Mouse (Mus musculus) embryonic facial prominence, embryonic 10.5 days (tissue): ENCODE results near the gene Rbms1. TPM values are rescaled to one million over a fixed set of nuclear protein-coding genes. Genes with fewer than 3 reads are reported as not detected.

ENCODE experiments used
- DNase-seq: peaks from one replicate; pipeline ENCODE4 v3.0.0-alpha.2; 2017; ENCODE audit warnings: low spot score
- H3K27ac ChIP-seq: fragments of 300-500 bp; sonication (generic); replicated peaks from 2 replicates; pipeline ENCODE4 v1.5.1; 2016; ENCODE audit warnings: mild to moderate bottlenecking
- H3K27me3 ChIP-seq: fragments of 300-500 bp; sonication (generic); replicated peaks from 2 replicates; pipeline ENCODE4 v1.6.1; 2016; ENCODE audit warnings: low read depth, mild to moderate bottlenecking; ENCODE audit not compliant: poor library complexity, severe bottlenecking
- H3K36me3 ChIP-seq: fragments of 300-500 bp; sonication (generic); replicated peaks from 2 replicates; pipeline ENCODE4 v1.6.1; 2016; ENCODE audit warnings: mild to moderate bottlenecking, moderate library complexity
- H3K4me1 ChIP-seq: fragments of 300-500 bp; sonication (generic); 2 replicates; pipeline ENCODE4 v1.6.1; 2016
- H3K4me3 ChIP-seq: fragments of 300-500 bp; sonication (generic); 2 replicates; pipeline ENCODE4 v1.5.1; 2016; ENCODE audit warnings: mild to moderate bottlenecking, moderate library complexity
- H3K9me3 ChIP-seq: fragments of 300-500 bp; sonication (generic); 2 replicates; pipeline ENCODE4 v1.6.1; 2016; ENCODE audit warnings: mild to moderate bottlenecking
- WGBS: fragments of 180-500 bp; shearing (Covaris S2); methylation state at CpG from one replicate; pipeline ENCODE4 v1.1.7; 2016; 5-methylcytosine and 5-hydroxymethylcytosine counted together
- polyA plus RNA-seq: library from polyadenylated mRNA; unstranded; fragments of >200 nt; fragmentation: Nextera tagmentation; extraction: Ambion mirVana; gene quantifications from 2 replicates; pipeline ENCODE4 v1.2.1, GENCODE M21; 2016

Rbms1 gene
- polyA plus RNA-seq, 1 experiment from 2014 or later, result 106 TPM

GRCm38 (mm10) chr2:60720205-60720604 lies 242.8 kb downstream of the Rbms1 start:
- no peaks in the 10 kb centered on the region for H3K9me3 ChIP-seq
- no peak overlapping the region for H3K4me3 ChIP-seq
- no peaks in the 10 kb centered on the region for H3K36me3 ChIP-seq
- 72% methylated on average over 8 of the region's 8 CpGs for WGBS
- no peak overlapping the region for H3K27ac ChIP-seq
- peaks cover 40% of the 10 kb centered on the region for H3K4me1 ChIP-seq
- no peak for DNase-seq
- peaks cover 9% of the 10 kb centered on the region for H3K27me3 ChIP-seq

GRCm38 (mm10) chr2:60717348-60717747 lies 245.6 kb downstream of the Rbms1 start:
- 76% methylated on average over 13 of the region's 13 CpGs for WGBS
- Histone ChIP-seq H3K27me3 (peaks cover 9% of the 10 kb centered on the region), H3K4me1 (peaks cover 60% of the 10 kb centered on the region), H3K36me3 (no peaks in the 10 kb centered on the region), H3K9me3 (no peaks in the 10 kb centered on the region), H3K4me3 (no peak overlapping the region), H3K27ac (0 out of 2 replicates have a peak overlapping the region, but pooled peaks have one; percentile 35)
- DNase-seq, result no peak

- no peaks in the 10 kb centered on the region for H3K9me3 ChIP-seq
- H3K27ac ChIP-seq, result no peak overlapping the region
- no peaks in the 10 kb centered on the region for H3K36me3 ChIP-seq
- H3K4me1 ChIP-seq, result peaks cover 67% of the 10 kb centered on the region
- peak; percentile 2 for DNase-seq
- peaks cover 9% of the 10 kb centered on the region for H3K27me3 ChIP-seq
- H3K4me3 ChIP-seq, result no peak overlapping the region
Observed at GRCm38 (mm10) chr2:60716549-60716948, 246.4 kb downstream of the Rbms1 start.

GRCm38 (mm10) chr2:60715771-60716170 lies 247.2 kb downstream of the Rbms1 start:
- Histone ChIP-seq H3K36me3 (no peaks in the 10 kb centered on the region), H3K27me3 (peaks cover 9% of the 10 kb centered on the region), H3K9me3 (no peaks in the 10 kb centered on the region), H3K27ac (peak overlapping the region; percentile 48; the same call in 1 of the 2 replicates), H3K4me1 (peaks cover 66% of the 10 kb centered on the region), H3K4me3 (no peak overlapping the region)
- peak; percentile 14 for DNase-seq
- WGBS, result 75% methylated on average over 13 of the region's 13 CpGs

GRCm38 (mm10) chr2:60714971-60715502 lies 248.0 kb downstream of the Rbms1 start:
- no peak for DNase-seq
- Histone ChIP-seq H3K9me3 (no peaks in the 10 kb centered on the region), H3K27me3 (peaks cover 9% of the 10 kb centered on the region), H3K36me3 (no peaks in the 10 kb centered on the region), H3K4me1 (peaks cover 60% of the 10 kb centered on the region), H3K27ac (peak overlapping the region; percentile 48; the same call in 1 of the 2 replicates), H3K4me3 (no peak overlapping the region)
- 56% methylated on average over 8 of the region's 8 CpGs for WGBS

- H3K9me3 ChIP-seq, result no peaks in the 10 kb centered on the region
- 42% methylated on average over 7 of the region's 7 CpGs for whole genome bisulfite sequencing
- H3K36me3 ChIP-seq, result no peaks in the 10 kb centered on the region
- peaks cover 60% of the 10 kb centered on the region for H3K4me1 ChIP-seq
- no peak overlapping the region for H3K4me3 ChIP-seq
- H3K27ac ChIP-seq, result peak overlapping the region; percentile 48; the same call in 1 of the 2 replicates
- peak; percentile 14 for DNase-seq
- H3K27me3 ChIP-seq, result peaks cover 9% of the 10 kb centered on the region
Observed at GRCm38 (mm10) chr2:60714475-60714874, 248.5 kb downstream of the Rbms1 start.

- Histone ChIP-seq H3K4me3 (no peak overlapping the region), H3K27me3 (peaks cover 9% of the 10 kb centered on the region), H3K36me3 (no peaks in the 10 kb centered on the region), H3K27ac (no peak overlapping the region; the same call in 1 of the 2 replicates), H3K9me3 (no peaks in the 10 kb centered on the region), H3K4me1 (peaks cover 61% of the 10 kb centered on the region)
- WGBS, result 34% methylated on average over 8 of the region's 8 CpGs
- DNase-seq, result peak; percentile 16
Observed at GRCm38 (mm10) chr2:60713857-60714256, 249.1 kb downstream of the Rbms1 start.

GRCm38 (mm10) chr2:60712891-60713290 lies 250.1 kb downstream of the Rbms1 start:
- DNase-seq, result peak; percentile 9
- Histone ChIP-seq H3K27me3 (peaks cover 7% of the 10 kb centered on the region), H3K9me3 (no peaks in the 10 kb centered on the region), H3K4me3 (no peak overlapping the region), H3K36me3 (no peaks in the 10 kb centered on the region), H3K27ac (no peak overlapping the region), H3K4me1 (peaks cover 66% of the 10 kb centered on the region)
- WGBS, result 83% methylated on average over 5 of the region's 5 CpGs

GRCm38 (mm10) chr2:60712483-60712882 lies 250.5 kb downstream of the Rbms1 start:
- Histone ChIP-seq H3K27ac (no peak overlapping the region), H3K27me3 (peaks cover 5% of the 10 kb centered on the region), H3K4me1 (peaks cover 63% of the 10 kb centered on the region), H3K4me3 (no peak overlapping the region), H3K36me3 (no peaks in the 10 kb centered on the region), H3K9me3 (no peaks in the 10 kb centered on the region)
- 42% methylated on average over 6 of the region's 6 CpGs for WGBS
- peak; percentile 7 for DNase-seq

- H3K9me3 ChIP-seq, result no peaks in the 10 kb centered on the region
- peak; percentile 6 for DNase-seq
- peaks cover 53% of the 10 kb centered on the region for H3K4me1 ChIP-seq
- WGBS, result 84% methylated on average over 7 of the region's 7 CpGs
- no peaks in the 10 kb centered on the region for H3K36me3 ChIP-seq
- H3K27ac ChIP-seq, result peak overlapping the region; percentile 30; the same call in 1 of the 2 replicates
- H3K27me3 ChIP-seq, result peaks cover 5% of the 10 kb centered on the region
- no peak overlapping the region for H3K4me3 ChIP-seq
Observed at GRCm38 (mm10) chr2:60711098-60711880, 251.7 kb downstream of the Rbms1 start.

- WGBS, result 88% methylated on average over 4 of the region's 4 CpGs
- Histone ChIP-seq H3K36me3 (no peaks in the 10 kb centered on the region), H3K4me3 (no peak overlapping the region)
Observed at GRCm38 (mm10) chr2:60710317-60710716, 252.7 kb downstream of the Rbms1 start.

GRCm38 (mm10) chr2:60708671-60709070 lies 254.3 kb downstream of the Rbms1 start:
- H3K9me3 ChIP-seq, result no peaks in the 10 kb centered on the region
- H3K27me3 ChIP-seq, result no peaks in the 10 kb centered on the region
- no peaks in the 10 kb centered on the region for H3K36me3 ChIP-seq
- H3K4me1 ChIP-seq, result peaks cover 29% of the 10 kb centered on the region
- no peak overlapping the region for H3K27ac ChIP-seq
- DNase-seq, result peak; percentile 7
- no peak overlapping the region for H3K4me3 ChIP-seq
- 25% methylated on average over 3 of the region's 3 CpGs for WGBS

More at GRCm38 (mm10) chr2:60710317-60710716, 252.7 kb downstream of the Rbms1 start:
- no peaks in the 10 kb centered on the region for H3K9me3 ChIP-seq
- peak; percentile 7 for DNase-seq
- H3K4me1 ChIP-seq, result peaks cover 43% of the 10 kb centered on the region
- no peak overlapping the region for H3K27ac ChIP-seq
- H3K27me3 ChIP-seq, result no peaks in the 10 kb centered on the region

GRCm38 (mm10) chr2:60706866-60707265 lies 256.1 kb downstream of the Rbms1 start:
- Histone ChIP-seq H3K9me3 (no peaks in the 10 kb centered on the region), H3K27me3 (no peaks in the 10 kb centered on the region), H3K27ac (no peak overlapping the region), H3K36me3 (no peaks in the 10 kb centered on the region), H3K4me1 (peaks cover 25% of the 10 kb centered on the region), H3K4me3 (no peak overlapping the region)
- WGBS, result 90% methylated on average over 3 of the region's 3 CpGs
- no peak for DNase-seq
